Mouse (Mus musculus): ENCODE results near the gene Sox5. TPM values are rescaled to one million over a fixed set of nuclear protein-coding genes. Genes with fewer than 3 reads are reported as not detected.
A peak's percentile ranks its signal among the peaks of the same experiment; 100 is the strongest.

Gene Sox5
- total RNA-seq, 2 experiments from 2014 or later: 3.8 to 9.1 TPM

- ATAC-seq (replicated peaks; ENCODE audit: low FRiP score, low TSS enrichment, poor library complexity, severe bottlenecking): no peak
Measured at GRCm38 (mm10) chr6:144106848-144107247, 674.9 kb downstream of the Sox5 start.

GRCm38 (mm10) chr6:144105645-144106044, 676.1 kb downstream of the Sox5 start:
- ATAC-seq (replicated peaks; ENCODE audit: low FRiP score, low TSS enrichment, poor library complexity, severe bottlenecking): no peak

DNA sequence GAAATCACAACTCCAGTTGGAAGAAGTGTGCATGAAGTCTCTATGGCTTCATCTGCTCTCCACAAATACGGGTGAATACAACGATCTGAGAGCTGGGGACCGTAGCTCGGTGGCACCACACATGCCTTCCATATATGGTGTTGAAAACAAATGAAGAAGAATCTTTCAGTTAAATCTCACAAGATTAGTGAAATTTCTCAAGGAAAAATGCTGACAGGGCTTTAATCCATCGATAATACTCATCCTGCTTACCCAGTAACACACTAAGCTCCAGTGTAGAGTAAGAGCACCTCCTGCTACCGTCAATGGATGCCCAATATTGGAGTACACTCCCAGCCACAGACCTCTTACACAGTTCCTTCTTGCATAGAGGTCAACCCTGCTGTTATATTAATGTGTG, 678.2 kb downstream of the Sox5 start:
- ATAC-seq (replicated peaks; ENCODE audit: low FRiP score, low TSS enrichment, poor library complexity, severe bottlenecking): no peak

DNA sequence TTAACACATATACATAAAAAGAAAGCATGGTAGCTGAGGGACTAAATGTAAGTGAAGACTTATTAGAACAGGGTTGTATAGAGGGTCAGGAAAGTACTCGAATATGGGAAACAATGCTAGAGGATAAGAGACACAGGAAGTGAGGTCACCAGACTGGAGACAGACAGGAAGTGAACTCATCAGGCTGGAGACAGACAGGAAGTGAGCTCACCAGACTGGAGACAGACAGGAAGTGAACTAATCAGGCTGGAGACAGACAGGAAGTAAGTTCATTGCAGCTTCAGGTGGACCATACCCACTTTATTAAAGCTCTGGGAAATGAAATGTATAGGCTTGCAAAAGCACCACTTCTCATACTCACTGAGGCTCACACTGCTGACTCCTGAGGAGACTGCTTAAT, 680.9 kb downstream of the Sox5 start:
- ATAC-seq (replicated peaks; ENCODE audit: low FRiP score, low TSS enrichment, poor library complexity, severe bottlenecking): no peak

DNA sequence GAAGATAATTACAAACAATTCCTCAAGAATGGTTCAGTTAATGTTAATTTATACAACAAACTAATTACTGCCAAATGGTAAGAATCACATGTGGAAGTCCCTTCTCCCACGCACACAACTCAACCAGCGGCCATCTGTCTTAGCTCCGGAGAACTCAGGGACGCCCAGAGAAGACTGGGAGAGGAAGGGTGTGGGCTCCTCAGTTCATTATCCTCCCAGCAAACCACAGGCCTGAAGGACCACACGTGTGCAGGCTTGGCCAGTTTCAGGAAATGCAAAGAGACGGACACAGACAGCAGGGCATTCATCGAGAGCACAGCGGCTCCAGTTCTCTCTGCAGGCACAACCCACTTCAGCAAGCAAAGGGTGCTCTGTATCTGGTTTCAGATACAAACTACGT, 683.7 kb downstream of the Sox5 start:
- no peak for ATAC-seq (replicated peaks; ENCODE audit: low FRiP score, low TSS enrichment, poor library complexity, severe bottlenecking)

DNA sequence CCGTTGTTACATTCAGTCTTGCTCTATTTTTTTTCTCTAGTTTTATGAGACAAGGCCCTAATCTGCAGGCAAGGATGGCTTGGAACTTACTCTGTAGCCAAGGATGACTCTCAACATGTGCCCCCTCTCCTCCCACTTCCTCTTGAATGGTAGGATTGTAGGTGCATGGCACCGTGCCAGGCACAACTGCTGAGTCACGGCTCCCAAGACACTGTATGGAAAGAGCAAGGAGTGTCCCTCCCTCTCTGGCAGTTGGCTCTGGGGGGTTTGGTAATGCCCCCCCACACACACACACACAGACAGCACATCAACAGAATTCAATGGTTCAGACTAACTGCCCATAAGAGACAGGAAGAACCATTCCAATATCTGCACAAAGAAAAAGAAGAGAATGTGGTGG, 693.5 kb downstream of the Sox5 start:
- 0 out of 2 replicates have a peak, but pooled peaks have one; percentile 30 for ATAC-seq (replicated peaks; ENCODE audit: low FRiP score, low TSS enrichment, poor library complexity, severe bottlenecking)

GRCm38 (mm10) chr6:144086096-144086810, 695.5 kb downstream of the Sox5 start:
- ATAC-seq (replicated peaks; ENCODE audit: low FRiP score, low TSS enrichment, poor library complexity, severe bottlenecking): no peak

- ATAC-seq (replicated peaks; ENCODE audit: low FRiP score, low TSS enrichment, poor library complexity, severe bottlenecking): no peak
Measured at GRCm38 (mm10) chr6:144082297-144082696, 699.5 kb downstream of the Sox5 start.

DNA sequence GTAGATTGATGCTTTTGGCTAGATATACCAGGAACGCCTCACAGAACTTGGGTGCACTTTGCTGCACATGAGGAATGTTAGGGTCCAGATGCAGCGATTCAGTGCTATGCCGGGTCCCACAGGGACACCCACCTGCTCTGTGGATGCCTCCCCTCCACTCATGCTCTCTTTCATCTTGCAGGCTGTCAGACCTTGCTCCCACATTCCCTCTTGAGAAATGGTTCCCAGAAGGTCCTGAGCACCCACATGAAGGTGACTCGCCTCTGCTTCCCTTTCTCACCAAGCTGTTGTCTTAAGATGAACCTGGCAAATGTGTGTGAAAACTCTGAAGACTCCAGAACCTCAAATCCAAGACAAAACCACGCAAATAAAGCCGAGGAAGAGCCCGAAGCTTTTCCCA, 704.0 kb downstream of the Sox5 start:
- ATAC-seq (replicated peaks; ENCODE audit: low FRiP score, low TSS enrichment, poor library complexity, severe bottlenecking): no peak

DNA sequence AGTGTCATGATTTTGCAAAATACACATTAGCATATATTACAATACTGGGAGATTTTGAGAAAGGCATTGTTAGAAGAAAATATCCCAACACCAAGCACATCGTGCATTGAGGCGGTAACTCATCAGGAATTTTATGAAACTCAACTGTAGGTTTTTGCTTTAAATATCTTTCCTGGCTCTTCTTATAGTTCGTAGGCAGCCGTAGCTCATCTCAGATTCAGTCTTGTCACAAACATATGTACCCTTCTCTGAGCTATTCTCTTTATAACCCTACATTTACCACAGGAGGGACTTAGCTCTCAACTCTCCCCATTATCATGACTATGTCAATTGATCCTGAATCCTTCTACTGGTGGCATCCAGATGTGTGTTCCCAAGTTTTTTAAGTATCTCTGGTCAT, 705.4 kb downstream of the Sox5 start:
- ATAC-seq (replicated peaks; ENCODE audit: low FRiP score, low TSS enrichment, poor library complexity, severe bottlenecking): no peak

GRCm38 (mm10) chr6:144075327-144075941, 706.3 kb downstream of the Sox5 start:
- no peak for ATAC-seq (replicated peaks; ENCODE audit: low FRiP score, low TSS enrichment, poor library complexity, severe bottlenecking)

- no peak for ATAC-seq (replicated peaks; ENCODE audit: low FRiP score, low TSS enrichment, poor library complexity, severe bottlenecking)
Measured at GRCm38 (mm10) chr6:144074826-144075225, 707.0 kb downstream of the Sox5 start.

GRCm38 (mm10) chr6:144070461-144070860, 711.3 kb downstream of the Sox5 start:
- no peak for ATAC-seq (replicated peaks; ENCODE audit: low FRiP score, low TSS enrichment, poor library complexity, severe bottlenecking)

DNA sequence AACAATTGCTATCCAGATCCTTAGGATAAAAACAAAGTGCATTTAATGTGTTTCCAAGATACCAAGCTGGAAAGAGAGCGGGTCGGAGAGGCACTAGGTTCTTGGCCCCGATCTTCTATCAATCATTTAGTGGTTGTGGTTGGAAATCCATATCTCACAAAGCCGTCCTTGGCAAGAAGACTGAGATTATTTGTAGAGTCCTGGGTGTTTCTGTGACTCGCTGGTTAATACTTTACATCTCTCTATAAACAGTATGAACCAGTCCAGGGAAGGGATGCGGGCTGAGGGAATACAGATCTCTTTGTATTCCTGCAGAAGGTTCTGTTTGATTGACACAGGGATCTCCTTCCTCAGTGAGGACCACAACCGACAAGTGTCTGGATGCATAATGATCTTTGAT, 714.3 kb downstream of the Sox5 start:
- ATAC-seq (replicated peaks; ENCODE audit: low FRiP score, low TSS enrichment, poor library complexity, severe bottlenecking): no peak

- ATAC-seq (replicated peaks; ENCODE audit: low FRiP score, low TSS enrichment, poor library complexity, severe bottlenecking): no peak
Measured at GRCm38 (mm10) chr6:144062428-144062827, 719.3 kb downstream of the Sox5 start.

DNA sequence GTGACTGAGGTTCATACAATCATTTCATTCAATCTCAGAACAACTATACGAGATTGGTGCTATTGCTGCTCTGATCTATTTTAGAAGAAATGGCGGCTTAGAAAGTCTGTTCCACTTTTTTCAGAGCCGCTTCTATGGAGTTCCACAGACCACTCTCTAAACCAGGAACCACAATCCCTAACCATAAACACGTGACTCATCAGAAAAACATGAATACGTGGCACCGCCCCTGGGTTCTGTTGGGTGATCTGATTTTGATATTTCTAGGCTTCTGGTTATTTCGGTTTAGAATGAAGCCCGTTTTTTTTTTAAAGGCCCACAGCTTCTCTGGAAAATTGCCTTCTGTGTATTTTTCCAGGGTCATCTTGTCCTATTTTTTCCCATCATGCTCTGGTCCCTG, 720.0 kb downstream of the Sox5 start:
- ATAC-seq (replicated peaks; ENCODE audit: low FRiP score, low TSS enrichment, poor library complexity, severe bottlenecking): no peak

DNA sequence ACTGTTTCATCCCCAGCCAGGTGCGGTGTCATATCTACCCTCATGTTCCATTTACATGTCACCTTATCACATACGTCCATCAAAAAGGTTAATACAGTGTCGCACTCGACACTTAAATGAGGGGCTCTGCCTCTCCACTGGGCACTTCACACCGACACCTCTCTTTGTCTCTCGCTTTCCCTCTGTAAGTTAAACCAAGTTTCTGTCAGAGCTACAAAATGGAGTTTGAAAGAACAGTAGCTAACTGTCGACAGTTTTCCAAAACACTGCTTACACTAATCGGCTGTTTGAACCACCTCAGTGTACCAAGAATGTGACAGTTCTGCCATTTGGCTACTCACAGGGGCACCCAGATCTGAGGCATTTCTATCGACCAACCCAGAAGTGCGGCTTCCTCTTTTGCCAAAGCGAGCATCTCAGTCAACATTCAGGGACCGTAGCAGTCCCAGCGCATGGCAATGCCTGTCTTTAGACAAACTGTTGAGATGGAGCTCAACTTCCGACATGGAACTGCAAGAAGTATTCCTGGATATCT, 724.6 kb downstream of the Sox5 start:
- ATAC-seq (replicated peaks; ENCODE audit: low FRiP score, low TSS enrichment, poor library complexity, severe bottlenecking): no peak

DNA sequence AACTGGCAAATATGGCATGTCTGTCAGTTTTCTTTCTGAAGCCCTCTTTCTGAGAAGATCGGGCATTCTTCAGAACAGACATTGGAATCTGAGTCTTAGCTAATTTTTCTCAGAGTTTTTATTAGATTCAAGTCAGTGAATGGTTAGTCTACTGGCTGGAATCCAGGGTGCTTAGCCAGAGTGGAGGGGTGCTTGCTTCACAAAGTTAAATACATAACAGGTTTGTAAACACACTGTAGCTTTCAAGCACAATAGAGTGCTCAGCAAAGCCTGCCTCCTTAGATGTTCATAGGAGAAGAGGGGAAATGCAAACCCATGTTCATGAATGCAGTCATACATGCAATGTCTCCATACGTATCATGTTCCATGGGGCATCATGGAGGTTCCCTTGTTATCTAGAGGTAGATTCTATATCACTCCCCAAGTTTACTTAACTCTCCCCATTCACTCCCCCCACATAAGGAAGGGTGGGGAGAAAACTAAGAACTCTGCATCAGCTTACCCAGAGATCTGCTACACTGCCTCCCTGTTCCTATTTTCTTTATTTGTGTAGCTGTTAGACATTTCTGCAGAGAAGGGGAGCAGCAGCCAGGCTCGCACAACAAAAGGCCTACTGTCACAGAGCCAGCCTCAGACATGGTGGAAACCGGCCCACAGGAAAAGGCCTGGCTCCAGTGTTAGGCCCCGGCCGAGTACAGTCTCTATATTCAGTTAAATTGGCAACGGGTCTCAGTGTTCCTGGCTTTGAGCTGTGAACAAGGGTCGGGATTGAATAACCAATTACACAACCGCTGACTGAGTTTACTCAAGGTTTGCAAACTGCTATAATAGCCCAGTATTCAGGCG, 725.3 kb downstream of the Sox5 start:
- ATAC-seq (replicated peaks; ENCODE audit: low FRiP score, low TSS enrichment, poor library complexity, severe bottlenecking): no peak

GRCm38 (mm10) chr6:144052487-144052886, 729.3 kb downstream of the Sox5 start:
- ATAC-seq (replicated peaks; ENCODE audit: low FRiP score, low TSS enrichment, poor library complexity, severe bottlenecking): no peak

DNA sequence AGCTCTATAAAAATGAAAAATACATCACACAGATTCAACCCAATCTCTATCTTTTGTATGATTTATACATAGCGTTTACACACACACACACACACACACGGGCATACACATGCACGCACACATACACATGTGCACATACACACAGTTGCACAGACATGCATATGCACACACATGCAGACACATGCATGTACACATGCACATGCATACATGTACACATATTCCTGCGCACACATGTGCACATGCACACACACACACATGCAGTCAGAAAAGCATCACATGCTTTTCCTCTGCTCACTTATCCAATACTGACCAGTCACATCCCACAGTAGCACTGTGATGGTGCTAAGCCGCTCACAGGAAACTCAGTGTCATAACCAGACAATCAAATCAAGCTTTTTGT, 730.5 kb downstream of the Sox5 start:
- ATAC-seq (replicated peaks; ENCODE audit: low FRiP score, low TSS enrichment, poor library complexity, severe bottlenecking): no peak
